Mouse (Mus musculus): Measurements from ENCODE around the gene Atp7a. TPM values are rescaled to one million over a fixed set of nuclear protein-coding genes. Genes with fewer than 3 reads are reported as not detected.
"Not testable (repeated sequence)": the region's sequence is repeated elsewhere in the genome, so short reads cannot be mapped to it uniquely, and the experiment has no call there.

The Atp7a gene
- total and polyA plus RNA-seq, 3 experiments: 1.7 to 2.2 TPM; not detected in 1

GRCm38 (mm10) chrX:106048191-106048590 is 21.1 kb downstream of the Atp7a start:
- no peak for DNase-seq (ENCODE audit: low read depth, low spot score)
- Histone ChIP-seq H3K36me3 (ENCODE audit: control insufficient read depth in 1 of 2, insufficient read depth in 2 of 2, low read length in 2 of 2) (peaks cover 0 to 19% of the 10 kb centered on the region in 2 experiments; a peak in 2 of 4 replicates), H3K9me3 (replicated peaks; ENCODE audit: insufficient read depth, low read length) (no peaks in the 10 kb centered on the region), H3K27ac (ENCODE audit: control insufficient read depth, low read depth, low read length) (no peak overlapping the region), H3K9ac (ENCODE audit: control insufficient read depth, low read depth, low read length, poor library complexity, severe bottlenecking) (no peak overlapping the region), H3K4me1 (ENCODE audit: control insufficient read depth in 1 of 2, insufficient read depth in 2 of 2, low read length in 2 of 2) (peaks cover 11% of the 10 kb centered on the region in 2 experiments), H3K27me3 (ENCODE audit: control insufficient read depth in 1 of 2, insufficient read depth in 2 of 2, low read length in 2 of 2) (no peaks in the 10 kb centered on the region), H3K79me2 (ENCODE audit: control insufficient read depth, insufficient read depth, low read length, poor library complexity) (no peaks in the 10 kb centered on the region), H3K4me3 (ENCODE audit: control insufficient read depth in 1 of 2, insufficient read depth in 1 of 2, low read depth in 2 of 2, low read length in 2 of 2) (no peak overlapping the region)
- no peak for TF ChIP-seq ELF1 (IDR thresholded peaks at IDR 0.05; ENCODE audit: low read depth, low read length)
- TF ChIP-seq MYB (IDR thresholded peaks at IDR 0.05; ENCODE audit: low read depth, low read length): no peak
- no peak for TF ChIP-seq UBTF (IDR thresholded peaks at IDR 0.05; ENCODE audit: borderline replicate concordance, insufficient read depth, low read depth, low read length)
- no peak for TF ChIP-seq RCOR1 (IDR thresholded peaks at IDR 0.05; ENCODE audit: low read depth, low read length)
- no peak for TF ChIP-seq MAZ (IDR thresholded peaks at IDR 0.05; ENCODE audit: low read depth, low read length)
- no peak for TF ChIP-seq SMC3 (IDR thresholded peaks at IDR 0.05; ENCODE audit: low read depth, low read length)
- TF ChIP-seq ZC3H11A (IDR thresholded peaks at IDR 0.05; ENCODE audit: low read depth, low read length): no peak
- no peak for TF ChIP-seq MAFK (IDR thresholded peaks at IDR 0.05; ENCODE audit: borderline replicate concordance, low read depth, low read length)
- no peak for TF ChIP-seq NELFE (IDR thresholded peaks at IDR 0.05; ENCODE audit: low read depth, low read length)
- no peak for TF ChIP-seq ZNF384 (IDR thresholded peaks at IDR 0.05; ENCODE audit: low read depth, low read length)
- TF ChIP-seq CTCF (IDR thresholded peaks at IDR 0.05 in 2 of 3, conservative IDR thresholded peaks at IDR 0.05 in 1 of 3; ENCODE audit: control insufficient read depth in 1 of 3, insufficient read depth in 1 of 3, low read depth in 2 of 3, low read length in 3 of 3, poor library complexity in 1 of 3, severe bottlenecking in 1 of 3): no peak
- no peak for TF ChIP-seq GABPA (IDR thresholded peaks at IDR 0.05; ENCODE audit: low read depth, low read length)
- TF ChIP-seq TBP (IDR thresholded peaks at IDR 0.05; ENCODE audit: low read depth, low read length): no peak
- no peak for TF ChIP-seq TCF12 (IDR thresholded peaks at IDR 0.05; ENCODE audit: low read depth, low read length)
- TF ChIP-seq BHLHE40 (IDR thresholded peaks at IDR 0.05; ENCODE audit: borderline replicate concordance, low read depth, low read length): no peak
- no peak for TF ChIP-seq ZMIZ1 (IDR thresholded peaks at IDR 0.05; ENCODE audit: low read depth, low read length)
- no peak for TF ChIP-seq GATA1 (IDR thresholded peaks at IDR 0.05; ENCODE audit: low read depth, low read length)
- no peak for TF ChIP-seq E2F4 (IDR thresholded peaks at IDR 0.05; ENCODE audit: borderline replicate concordance, low read depth, low read length)
- no peak for TF ChIP-seq POLR2AphosphoS5 (IDR thresholded peaks at IDR 0.05; ENCODE audit: borderline replicate concordance, low read depth, low read length)
- no peak for TF ChIP-seq CHD2 (IDR thresholded peaks at IDR 0.05; ENCODE audit: low read length)

GRCm38 (mm10) chrX:106077858-106078257 is 50.8 kb downstream of the Atp7a start:
- H3K27me3 ChIP-seq (ENCODE audit: control insufficient read depth in 1 of 2, insufficient read depth in 2 of 2, low read length in 2 of 2); H3K27ac ChIP-seq (ENCODE audit: control insufficient read depth, low read depth, low read length); H3K4me1 ChIP-seq (ENCODE audit: control insufficient read depth in 1 of 2, insufficient read depth in 2 of 2, low read length in 2 of 2); H3K9ac ChIP-seq (ENCODE audit: control insufficient read depth, low read depth, low read length, poor library complexity, severe bottlenecking); H3K36me3 ChIP-seq (ENCODE audit: control insufficient read depth in 1 of 2, insufficient read depth in 2 of 2, low read length in 2 of 2); H3K79me2 ChIP-seq (ENCODE audit: control insufficient read depth, insufficient read depth, low read length, poor library complexity); H3K9me3 ChIP-seq (replicated peaks; ENCODE audit: insufficient read depth, low read length); H3K4me3 ChIP-seq (ENCODE audit: control insufficient read depth in 1 of 2, insufficient read depth in 1 of 2, low read depth in 2 of 2, low read length in 2 of 2): not testable (repeated sequence)
- TF ChIP-seq RAD21 (IDR thresholded peaks at IDR 0.05; ENCODE audit: low read depth, low read length) (peak; percentile 0; the same call in 1 of the 2 replicates), CTCF (IDR thresholded peaks at IDR 0.05 in 2 of 3, conservative IDR thresholded peaks at IDR 0.05 in 1 of 3; ENCODE audit: control insufficient read depth in 1 of 3, insufficient read depth in 1 of 3, low read depth in 2 of 3, low read length in 3 of 3, poor library complexity in 1 of 3, severe bottlenecking in 1 of 3) (peak in 1 of 3 experiments; percentile 11; a peak in 1 of 6 replicates), SMC3 (IDR thresholded peaks at IDR 0.05; ENCODE audit: low read depth, low read length) (0 out of 2 replicates have a peak, but pooled peaks have one; percentile 10)
- peak; percentile 20 for DNase-seq (ENCODE audit: low read depth, low spot score)

Data from MEL (cell line).